Mouse (Mus musculus): ENCODE results near the gene Smcp. TPM values are rescaled to one million over a fixed set of nuclear protein-coding genes. Genes with fewer than 3 reads are reported as not detected.

The Smcp gene
- not detected for total RNA-seq (2021)

- no peak for DNase-seq (ENCODE audit: extremely low spot score in 1 of 2, low spot score in 1 of 2)
These were observed at the start of gene Smcp for GRCm38 (mm10) chr3:92588858-92589257. Smcp (minus strand) TSS chr3:92588997.

GRCm38 (mm10) chr3:92638653-92638991 is 49.8 kb upstream of the Smcp start:
- DNase-seq (ENCODE audit: extremely low spot score in 1 of 2, low spot score in 1 of 2) = no peak

- DNase-seq (ENCODE audit: extremely low spot score in 1 of 2, low spot score in 1 of 2) = no peak
These were observed 49.2 kb upstream of the Smcp start for GRCm38 (mm10) chr3:92637745-92638652.

- DNase-seq (ENCODE audit: extremely low spot score in 1 of 2, low spot score in 1 of 2) = no peak
These were observed 32.8 kb upstream of the Smcp start, which contains the start of gene Lce6a for GRCm38 (mm10) chr3:92621560-92621959. Lce6a (minus strand) TSS chr3:92621660.

- no peak for DNase-seq (ENCODE audit: extremely low spot score in 1 of 2, low spot score in 1 of 2)
These were observed 21.0 kb upstream of the Smcp start for GRCm38 (mm10) chr3:92609804-92610203.

DNA sequence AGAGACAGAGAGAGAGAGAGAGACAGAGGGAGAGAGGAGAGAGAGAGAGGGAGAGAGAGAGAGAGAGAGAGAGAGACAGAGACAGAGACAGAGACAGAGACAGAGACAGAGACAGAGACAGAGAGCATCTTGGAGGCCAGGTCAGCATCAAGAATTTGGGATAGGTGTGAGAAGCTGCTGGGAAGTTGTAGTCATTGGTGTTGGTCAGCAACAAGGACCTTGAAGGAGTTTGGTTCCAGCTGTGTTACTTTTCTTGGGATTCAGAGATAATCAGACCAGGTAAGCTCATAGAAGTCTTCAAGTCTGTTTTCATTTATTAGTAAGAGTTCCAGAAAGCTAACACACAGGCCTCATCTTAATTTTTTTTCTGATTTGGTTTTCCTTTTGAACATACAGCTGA is 18.6 kb upstream of the Smcp start, which contains the start of gene 2210017I01Rik:
2210017I01Rik (minus strand) TSS at position 101 of the 400 bp plus-strand sequence.
- no peak for DNase-seq (ENCODE audit: extremely low spot score in 1 of 2, low spot score in 1 of 2)

DNA sequence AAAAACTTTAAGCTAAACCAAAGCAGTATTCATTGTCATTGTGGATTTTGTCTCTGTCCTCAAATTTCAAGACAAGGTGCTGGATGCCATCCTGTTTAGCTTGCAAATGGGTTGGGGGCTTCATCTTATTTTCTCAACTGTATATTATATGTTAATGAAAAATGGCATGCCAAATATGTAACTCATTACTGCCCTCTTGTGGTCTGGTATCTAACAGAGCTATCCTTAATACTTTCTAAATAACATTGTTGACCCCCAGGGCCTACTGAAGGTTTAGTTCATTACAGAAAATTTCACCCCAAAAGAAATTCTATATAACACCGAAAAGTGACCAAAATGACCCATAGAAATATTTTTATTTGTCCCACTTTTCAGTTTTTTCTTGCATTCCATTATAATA is 13.4 kb upstream of the Smcp start:
- no peak for DNase-seq (ENCODE audit: extremely low spot score in 1 of 2, low spot score in 1 of 2)

- DNase-seq (ENCODE audit: extremely low spot score in 1 of 2, low spot score in 1 of 2) = no peak
These were observed 11.7 kb upstream of the Smcp start for GRCm38 (mm10) chr3:92600456-92600855.

DNA sequence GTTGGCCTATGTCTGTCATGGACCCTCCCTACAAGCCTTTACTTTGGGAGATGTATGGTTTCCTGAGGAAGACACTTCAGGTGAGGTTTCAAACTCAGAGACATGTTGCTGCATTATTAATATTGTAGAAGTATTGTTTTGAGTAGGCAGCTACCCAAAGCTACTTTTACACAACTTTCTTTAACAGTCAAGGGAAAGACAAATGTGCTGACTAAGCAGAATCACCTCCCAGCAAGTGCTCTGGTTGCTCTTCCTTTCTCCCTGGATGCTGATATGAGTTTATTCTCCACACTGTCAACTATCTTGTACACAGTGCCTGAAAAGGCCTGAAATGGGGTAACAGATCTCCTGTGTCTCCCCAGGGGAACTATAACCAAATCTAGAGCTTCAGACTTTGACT is 11.2 kb upstream of the Smcp start:
- DNase-seq (ENCODE audit: extremely low spot score in 1 of 2, low spot score in 1 of 2) = no peak

- DNase-seq (ENCODE audit: extremely low spot score in 1 of 2, low spot score in 1 of 2) = no peak
These were observed 9.6 kb upstream of the Smcp start for GRCm38 (mm10) chr3:92598429-92598828.

- no peak for DNase-seq (ENCODE audit: extremely low spot score in 1 of 2, low spot score in 1 of 2)
These were observed 1.6 kb downstream of the Smcp start for GRCm38 (mm10) chr3:92587190-92587589.

DNA sequence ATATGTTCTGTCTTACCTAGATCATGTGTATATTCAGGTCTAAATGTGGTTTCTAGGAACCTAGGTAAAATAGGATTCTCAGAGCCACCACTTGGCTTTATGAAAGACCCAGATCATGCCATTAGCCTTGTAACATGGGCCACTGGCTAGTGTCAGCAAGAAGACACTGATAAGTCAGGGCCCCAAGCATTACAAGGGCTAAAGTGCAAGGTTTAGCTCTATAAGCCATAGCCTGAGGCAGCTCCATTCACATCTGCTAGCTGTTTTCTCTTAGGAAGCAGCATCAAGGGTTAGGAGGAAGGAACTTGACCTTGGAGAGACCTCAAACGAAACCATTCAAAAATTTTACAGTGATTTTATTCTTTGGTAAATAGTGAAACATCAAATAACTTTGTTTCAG is 3.7 kb downstream of the Smcp start:
- DNase-seq (ENCODE audit: extremely low spot score in 1 of 2, low spot score in 1 of 2) = no peak

- no peak for DNase-seq (ENCODE audit: extremely low spot score in 1 of 2, low spot score in 1 of 2)
These were observed 5.5 kb downstream of the Smcp start for GRCm38 (mm10) chr3:92583164-92583826.

DNA sequence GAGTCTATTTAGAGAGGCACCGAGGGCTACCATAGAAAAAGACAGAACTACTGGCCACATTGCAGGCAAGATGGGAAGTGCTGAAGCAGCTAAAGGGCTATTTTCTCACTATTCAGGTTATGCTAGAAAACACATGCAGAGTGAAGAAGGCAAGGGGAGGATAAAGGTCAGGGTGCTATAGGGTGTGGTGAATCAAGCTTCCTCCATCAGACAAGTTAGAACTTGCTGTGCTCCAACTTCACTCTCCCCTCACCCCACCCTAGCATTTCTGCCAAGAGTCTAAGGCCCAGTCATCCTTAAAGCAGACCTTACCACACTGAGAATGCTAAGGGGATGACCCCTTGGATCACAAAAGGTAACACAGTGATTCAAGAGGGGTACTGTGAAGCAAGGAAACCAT is 9.3 kb downstream of the Smcp start:
- DNase-seq (ENCODE audit: extremely low spot score in 1 of 2, low spot score in 1 of 2) = no peak

- no peak for DNase-seq (ENCODE audit: extremely low spot score in 1 of 2, low spot score in 1 of 2)
These were observed 10.0 kb downstream of the Smcp start for GRCm38 (mm10) chr3:92578652-92579413.

- DNase-seq (ENCODE audit: extremely low spot score in 1 of 2, low spot score in 1 of 2) = no peak
These were observed 15.3 kb downstream of the Smcp start, which contains the start of gene Ivl for GRCm38 (mm10) chr3:92573449-92574041. Ivl (minus strand) TSS chr3:92573735.

GRCm38 (mm10) chr3:92572514-92573155 is 16.2 kb downstream of the Smcp start:
- DNase-seq (ENCODE audit: extremely low spot score in 1 of 2, low spot score in 1 of 2) = no peak

GRCm38 (mm10) chr3:92568752-92569151 is 20.0 kb downstream of the Smcp start:
- no peak for DNase-seq (ENCODE audit: extremely low spot score in 1 of 2, low spot score in 1 of 2)

- DNase-seq (ENCODE audit: extremely low spot score in 1 of 2, low spot score in 1 of 2) = no peak
These were observed 23.4 kb downstream of the Smcp start for GRCm38 (mm10) chr3:92565418-92565817.

DNA sequence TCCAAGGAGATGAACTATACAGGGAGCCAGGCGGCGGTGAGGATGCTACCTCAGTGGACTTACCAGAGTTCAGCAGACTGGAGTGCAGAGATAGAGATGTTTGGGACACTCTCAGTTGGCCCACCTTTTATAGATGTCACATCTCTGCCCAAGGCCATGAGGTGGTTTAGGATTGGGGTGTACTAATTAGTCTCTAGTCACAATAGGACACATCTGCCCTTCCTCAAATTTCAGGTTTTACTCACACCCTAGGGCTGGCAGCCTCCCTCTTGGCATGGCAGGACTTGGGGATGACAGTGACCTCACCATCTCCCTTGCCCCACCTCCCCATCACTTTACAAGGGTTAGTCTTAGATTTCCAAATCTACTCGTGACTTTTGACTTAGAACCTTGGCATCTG is 54.4 kb downstream of the Smcp start, which contains the start of gene 2310046K23Rik:
2310046K23Rik (minus strand) TSS at position 101 of the 400 bp plus-strand sequence.
- no peak for DNase-seq (ENCODE audit: extremely low spot score in 1 of 2, low spot score in 1 of 2)
